Mouse (Mus musculus) lung, postnatal 10 days (tissue): ENCODE results near the gene Ppard.
"Not testable (repeated sequence)": the region's sequence is repeated elsewhere in the genome, so short reads cannot be mapped to it uniquely, and the experiment has no call there.

Experiments used
- DNase-seq: peaks from one replicate; pipeline ENCODE4 v3.0.0; 2021

The Ppard gene

GRCm38 (mm10) chr17:28232475-28233060 is at the start of gene Ppard:
Ppard (plus strand) TSS chr17:28232700.
- DNase-seq, result peak; percentile 99

GRCm38 (mm10) chr17:28184971-28185638 is 47.4 kb upstream of the Ppard start:
- peak; percentile 36 for DNase-seq

DNA sequence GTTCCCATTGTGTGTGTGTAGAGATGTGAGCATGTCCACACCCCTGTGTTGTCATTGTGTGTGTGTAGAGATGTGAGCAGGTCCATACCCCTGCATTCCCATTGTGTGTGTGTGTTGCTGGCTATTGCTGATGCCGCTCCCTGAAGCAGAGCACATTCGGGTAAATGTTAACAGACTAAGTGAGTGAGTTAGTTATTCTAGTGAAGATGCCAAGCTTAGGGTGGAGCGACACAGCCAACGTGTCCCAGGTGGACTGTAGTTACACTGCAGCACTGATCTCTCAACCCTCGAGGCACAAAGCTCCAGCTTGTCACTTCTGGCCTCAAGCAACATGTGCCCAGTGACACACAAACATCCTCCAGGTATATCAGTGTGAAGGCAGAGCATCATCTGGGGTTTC is 44.2 kb upstream of the Ppard start:
- no peak for DNase-seq

DNA sequence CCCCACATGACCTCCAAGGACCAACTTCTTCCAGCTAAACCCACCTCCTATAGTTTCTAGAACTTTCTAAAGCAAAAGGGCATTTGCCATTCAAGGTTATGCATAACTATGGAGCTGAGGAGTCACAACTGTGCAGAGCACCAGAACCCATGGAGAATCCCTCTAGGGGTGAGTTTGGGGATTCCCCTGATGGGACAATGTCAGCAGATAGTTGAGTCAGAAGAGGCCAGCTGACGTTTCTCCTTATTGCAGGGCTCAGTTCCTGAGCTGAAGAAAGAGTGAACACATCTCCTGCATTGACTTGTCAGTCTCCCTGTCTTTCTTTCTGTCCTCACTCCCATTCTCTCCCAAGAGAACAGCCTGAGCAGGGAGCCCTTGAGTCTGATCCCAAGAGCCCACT is 39.7 kb upstream of the Ppard start:
- no peak for DNase-seq

DNA sequence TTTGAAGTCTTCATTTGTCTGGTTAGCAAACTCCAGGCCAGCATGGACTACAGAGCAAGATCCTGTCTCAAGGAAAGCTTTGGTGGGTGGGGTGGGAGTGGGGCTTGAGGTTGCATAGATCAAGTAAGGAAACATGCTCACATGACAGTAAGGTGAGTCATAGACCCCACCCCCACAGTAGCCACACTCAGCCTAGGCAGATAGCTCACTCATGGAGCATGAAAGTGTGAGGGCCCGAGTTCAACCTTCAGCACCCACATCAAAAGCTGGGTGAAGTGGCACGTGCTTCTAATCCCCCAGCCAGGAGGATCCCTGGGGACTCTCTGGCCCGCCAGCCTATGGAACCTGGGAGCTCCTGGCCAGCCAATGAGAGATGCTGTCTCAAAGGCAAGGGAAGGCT is 38.9 kb upstream of the Ppard start:
- DNase-seq, result no peak

- no peak for DNase-seq
Observed at GRCm38 (mm10) chr17:28195033-28195432, 37.5 kb upstream of the Ppard start.

GRCm38 (mm10) chr17:28197646-28198045 is 34.9 kb upstream of the Ppard start:
- peak; percentile 39 for DNase-seq

GRCm38 (mm10) chr17:28201982-28202381 is 30.5 kb upstream of the Ppard start:
- no peak for DNase-seq

DNA sequence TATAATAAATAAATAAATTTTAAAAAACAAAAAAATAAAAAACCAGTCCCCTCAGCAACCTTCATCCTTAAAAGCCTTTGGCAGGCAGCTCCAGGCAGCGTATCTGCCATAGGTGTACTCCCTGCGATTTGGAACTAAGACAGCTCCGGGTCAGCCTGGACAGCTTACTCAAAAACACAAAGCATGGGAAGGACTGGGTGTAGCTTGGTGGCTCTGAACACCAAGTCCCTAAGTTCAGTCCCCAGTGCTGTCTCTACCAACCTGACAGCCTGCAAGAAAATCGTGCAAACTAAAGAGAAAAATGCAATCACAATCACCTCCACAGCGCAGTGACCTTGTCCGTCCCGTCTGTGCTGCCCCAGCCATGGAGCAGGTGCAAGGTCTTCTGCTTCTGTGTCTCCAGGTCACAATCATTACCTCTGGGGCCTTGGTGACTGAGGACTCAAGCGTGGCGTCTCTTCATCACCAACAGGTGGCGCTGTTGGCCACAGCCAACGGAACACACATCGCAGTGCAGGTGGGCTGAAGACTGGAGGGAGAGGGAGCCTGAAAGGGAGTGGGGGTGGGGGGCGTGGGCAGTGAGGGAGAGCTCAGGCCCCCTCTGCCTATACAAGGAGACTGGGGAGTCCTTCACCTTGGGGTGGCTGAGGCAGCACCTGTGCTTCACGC is 28.3 kb upstream of the Ppard start:
- peak; percentile 53 for DNase-seq

- no peak for DNase-seq
Observed at GRCm38 (mm10) chr17:28205443-28205842, 27.1 kb upstream of the Ppard start.

- DNase-seq, result no peak
Observed at GRCm38 (mm10) chr17:28207092-28207491, 25.4 kb upstream of the Ppard start.

DNA sequence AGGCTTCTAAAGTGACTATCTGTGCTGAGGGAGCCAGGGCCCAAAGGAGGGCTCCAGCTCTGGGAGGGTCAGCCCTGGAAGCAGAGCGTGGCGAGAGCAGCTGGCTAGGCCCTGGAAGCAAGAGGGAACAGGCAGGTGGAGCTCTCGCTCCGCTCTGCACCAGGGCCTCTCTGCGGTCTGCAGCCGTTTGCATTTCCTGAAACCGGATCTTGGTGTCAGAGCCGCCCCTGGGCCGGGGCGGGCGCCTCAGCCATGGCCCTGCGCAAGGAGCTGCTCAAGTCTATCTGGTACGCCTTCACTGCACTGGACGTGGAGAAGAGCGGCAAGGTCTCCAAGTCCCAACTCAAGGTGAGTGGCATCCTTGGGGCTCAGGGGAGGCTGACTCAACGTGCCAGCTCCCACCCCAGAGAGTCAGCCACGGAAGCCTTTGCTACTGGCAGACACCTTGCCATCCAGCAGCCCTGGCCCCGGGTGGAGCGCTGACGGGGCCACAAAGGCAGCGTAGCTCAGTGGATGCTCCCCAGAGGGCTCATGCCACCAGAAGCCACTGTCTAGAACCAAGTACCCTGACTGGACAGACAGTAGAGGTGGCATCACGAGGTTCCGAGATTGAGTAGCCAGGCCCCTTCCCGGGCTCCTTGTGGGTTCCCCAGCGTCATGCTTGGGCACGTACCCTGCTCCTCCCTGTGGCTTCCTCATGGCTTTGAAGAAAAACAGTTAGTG is 24.7 kb upstream of the Ppard start, which contains the start of gene Def6:
TSS of gene Def6 (plus strand) at position 188 of the 723 bp plus-strand sequence.
- DNase-seq, result peak; percentile 85

DNA sequence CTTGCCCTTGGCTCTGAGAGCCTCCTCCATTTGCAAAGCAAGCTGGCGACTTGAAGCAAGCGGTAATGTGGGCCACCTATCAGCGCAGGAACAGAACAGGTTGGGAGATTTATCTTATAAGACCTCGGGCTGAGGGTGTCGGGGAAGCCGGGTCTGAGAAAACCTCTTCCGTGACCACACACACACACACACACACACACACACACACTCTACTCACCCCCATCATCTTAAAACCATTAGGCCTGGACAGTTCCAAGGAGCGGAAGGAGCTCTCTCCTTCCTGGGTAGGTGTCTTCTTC is 24.2 kb upstream of the Ppard start:
- no peak for DNase-seq

DNA sequence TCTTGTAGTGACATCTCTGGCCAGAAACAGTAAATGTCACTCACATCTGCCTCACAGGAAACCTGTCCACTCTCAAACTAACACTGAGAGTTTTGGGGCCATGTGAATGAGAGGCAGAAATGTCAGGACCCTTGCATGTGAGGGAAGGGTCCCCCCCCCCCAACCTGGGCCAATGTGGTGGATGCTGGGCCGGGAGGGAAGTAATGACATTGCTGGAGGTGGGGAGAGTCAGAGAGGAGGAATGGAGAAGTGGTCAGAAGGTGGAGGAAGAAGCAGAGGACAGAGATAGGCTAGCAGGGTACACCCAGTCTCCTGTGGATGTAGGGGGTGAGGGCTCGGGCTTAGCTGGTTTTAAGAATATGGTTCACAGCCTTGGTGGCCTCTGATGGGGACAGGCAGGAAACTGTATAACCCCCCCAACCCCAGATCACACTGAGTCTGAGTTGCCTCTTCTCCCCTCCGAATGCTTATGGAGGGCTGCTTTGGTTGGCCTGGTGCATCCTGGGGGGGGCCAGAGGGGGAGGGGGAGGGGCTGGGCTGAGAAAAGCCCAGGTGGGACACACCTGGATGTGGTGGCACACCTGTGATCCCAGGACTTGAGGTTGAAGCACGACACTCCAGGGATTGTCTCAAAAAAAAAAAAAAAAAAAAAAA is 22.9 kb upstream of the Ppard start:
- DNase-seq, result no peak

- peak; percentile 34 for DNase-seq
Observed at GRCm38 (mm10) chr17:28211921-28212341, 20.6 kb upstream of the Ppard start.

DNA sequence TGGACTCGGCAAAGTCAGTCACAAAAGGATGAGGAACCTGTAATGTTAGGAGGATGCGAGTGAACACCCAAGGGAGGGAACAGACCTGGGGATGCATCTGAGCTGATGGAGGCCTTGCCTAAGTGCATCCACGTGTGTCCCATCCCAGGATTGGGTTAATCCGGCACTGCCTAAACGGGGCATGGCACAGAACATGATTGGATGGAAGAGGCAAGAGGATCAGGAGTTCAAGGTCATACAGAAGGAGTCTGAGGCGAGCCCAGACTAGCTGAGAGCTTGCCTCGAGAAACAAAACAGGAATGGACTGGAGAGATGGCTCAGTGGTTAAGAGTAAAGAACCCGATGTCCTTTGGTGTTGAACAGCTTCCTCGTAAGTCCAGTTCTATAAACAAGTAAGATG is 20.1 kb upstream of the Ppard start:
- DNase-seq, result no peak

- no peak for DNase-seq
Observed at GRCm38 (mm10) chr17:28213236-28213635, 19.3 kb upstream of the Ppard start.

DNA sequence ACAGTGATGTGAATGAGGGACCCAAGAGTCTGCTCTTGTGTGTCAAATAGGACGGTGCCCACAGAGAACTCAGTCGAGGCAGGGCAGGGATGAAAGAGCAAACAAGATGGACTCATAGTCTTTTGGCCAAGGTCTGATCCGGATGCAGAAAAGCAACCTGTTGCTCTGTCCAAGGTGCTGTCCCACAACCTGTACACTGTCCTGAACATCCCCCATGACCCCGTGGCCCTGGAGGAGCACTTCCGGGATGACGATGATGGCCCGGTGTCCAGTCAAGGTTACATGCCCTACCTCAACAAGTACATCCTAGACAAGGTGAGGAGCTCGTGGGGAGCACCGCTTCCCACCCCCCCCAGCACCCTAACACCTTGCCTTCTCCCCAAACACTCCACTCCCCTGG is 15.7 kb upstream of the Ppard start:
- DNase-seq, result no peak

DNA sequence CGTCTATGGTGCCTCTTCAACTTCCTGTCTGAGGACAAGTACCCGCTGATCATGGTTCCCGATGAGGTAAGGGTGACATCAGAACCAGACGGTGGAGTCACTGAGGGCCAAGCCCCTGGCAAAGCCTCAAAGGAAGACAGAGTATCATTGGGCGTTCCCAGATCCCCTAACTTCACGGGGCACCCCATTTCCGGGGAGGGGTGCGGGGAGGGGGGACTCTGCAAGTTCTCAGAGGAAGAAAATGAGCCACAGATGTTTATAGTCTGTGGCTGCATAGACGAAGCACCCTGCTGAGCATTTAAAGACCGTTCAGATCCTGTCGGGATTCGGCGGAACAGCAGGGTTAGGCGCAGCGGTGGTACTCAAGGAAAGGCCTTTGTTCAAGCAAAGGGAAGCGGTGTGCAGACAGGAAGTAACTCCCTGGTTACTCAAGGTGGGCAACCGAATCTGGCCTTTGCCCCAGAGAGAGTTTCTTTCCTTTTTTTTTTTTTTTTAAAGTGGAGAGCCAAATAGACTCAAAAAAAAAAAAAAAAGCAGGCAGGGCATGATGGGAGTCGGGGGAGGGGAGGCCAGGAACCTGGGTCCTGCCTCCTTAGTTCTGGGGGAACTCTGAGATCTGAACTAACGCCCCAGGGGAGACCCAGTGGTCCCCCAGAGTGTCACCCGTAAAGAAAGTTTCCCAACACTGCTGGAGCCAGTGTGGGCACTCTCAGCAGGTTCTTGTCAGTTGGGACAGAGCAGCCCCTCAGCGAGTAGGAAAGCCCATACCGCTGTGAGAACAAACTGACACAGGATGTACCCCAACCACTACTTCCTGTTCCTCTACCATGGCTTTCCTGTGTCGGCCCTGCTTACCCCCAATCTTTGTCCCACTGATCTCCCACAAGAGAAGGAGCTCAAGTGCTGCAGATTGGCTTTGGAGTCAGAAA is 14.5 kb upstream of the Ppard start:
- peak; percentile 83 for DNase-seq

DNA sequence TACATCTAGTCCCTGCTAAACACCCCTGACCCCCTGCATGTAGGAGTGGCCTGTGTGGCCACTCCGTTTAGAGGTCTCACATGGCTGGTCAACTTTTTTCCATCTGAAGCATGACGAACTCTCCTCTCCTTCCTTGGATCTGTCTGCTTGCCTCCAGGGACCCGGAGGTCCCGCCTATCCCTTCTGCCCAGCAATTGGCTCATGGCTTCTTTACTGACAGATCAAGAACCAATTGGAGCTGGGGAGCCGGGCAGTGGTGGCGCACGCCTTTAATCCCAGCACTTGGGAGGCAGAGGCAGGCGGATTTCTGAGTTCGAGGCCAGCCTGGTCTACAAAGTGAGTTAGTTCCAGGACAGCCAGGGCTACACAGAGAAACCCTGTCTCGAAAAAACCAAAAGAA is 10.0 kb upstream of the Ppard start:
- DNase-seq, result not testable (repeated sequence)

GRCm38 (mm10) chr17:28223561-28224391 is 8.7 kb upstream of the Ppard start:
- peak; percentile 97 for DNase-seq
